Mouse (Mus musculus): ENCODE measurements around the gene Dock8. TPM values are rescaled to one million over a fixed set of nuclear protein-coding genes. Genes with fewer than 3 reads are reported as not detected.

The Dock8 gene
- total and polyA plus RNA-seq, 2 experiments from 2014 or later, result 0.29 to 0.69 TPM

DNA sequence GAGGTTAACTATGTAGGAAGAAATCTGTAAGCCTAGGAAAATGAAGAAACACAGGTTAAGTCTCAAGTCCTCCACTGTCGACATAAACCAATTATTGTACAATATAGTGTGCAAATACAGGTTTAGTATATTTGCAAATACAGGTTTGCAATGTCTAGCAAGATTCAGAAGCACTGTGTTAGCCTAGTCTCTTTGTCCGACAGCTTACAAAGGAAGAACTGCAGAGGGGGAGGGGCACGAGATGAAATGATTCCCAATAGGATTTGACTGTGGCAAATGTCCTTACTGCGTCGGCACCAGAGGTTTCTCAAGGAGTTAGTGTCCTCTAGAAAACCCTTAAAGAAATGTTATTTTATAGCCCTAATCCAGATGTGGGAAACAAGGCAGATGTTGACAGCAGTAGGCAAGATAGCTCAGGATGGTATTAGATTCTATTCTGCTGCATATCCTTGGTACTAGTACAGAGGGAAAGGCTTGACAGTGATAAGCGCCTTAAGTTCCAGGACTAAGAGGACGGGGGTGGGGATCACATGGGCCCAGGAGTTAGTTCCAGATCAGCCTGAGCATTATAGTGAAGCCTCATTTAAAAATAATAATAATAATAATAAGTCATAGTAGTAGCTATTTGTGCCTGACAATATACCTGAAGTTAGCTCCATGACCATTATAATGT, 155.3 kb downstream of the Dock8 start:
- no peaks in the 10 kb centered on the region for H3K9me3 ChIP-seq (ENCODE audit: low read length)
- no peak for ATAC-seq
- no peak for DNase-seq
- H3K4me3 ChIP-seq (ENCODE audit: low read depth, low read length), result no peak overlapping the region
- H3K36me3 ChIP-seq (ENCODE audit: insufficient read depth), result no peaks in the 10 kb centered on the region
- H3K27ac ChIP-seq (ENCODE audit: low read depth, low read length), result no peak overlapping the region
- no peak for TF ChIP-seq CTCF (IDR thresholded peaks at IDR 0.05; ENCODE audit: low read depth)
- H3K4me1 ChIP-seq (ENCODE audit: insufficient read depth), result no peaks in the 10 kb centered on the region
- H3K4me2 ChIP-seq (ENCODE audit: low read depth), result no peak overlapping the region
- H3K9ac ChIP-seq, result no peak overlapping the region
- WGBS, result 53% methylated on average over 7 of the region's 7 CpGs
- no peaks in the 10 kb centered on the region for H3K27me3 ChIP-seq (ENCODE audit: insufficient read depth, low read length)

DNA sequence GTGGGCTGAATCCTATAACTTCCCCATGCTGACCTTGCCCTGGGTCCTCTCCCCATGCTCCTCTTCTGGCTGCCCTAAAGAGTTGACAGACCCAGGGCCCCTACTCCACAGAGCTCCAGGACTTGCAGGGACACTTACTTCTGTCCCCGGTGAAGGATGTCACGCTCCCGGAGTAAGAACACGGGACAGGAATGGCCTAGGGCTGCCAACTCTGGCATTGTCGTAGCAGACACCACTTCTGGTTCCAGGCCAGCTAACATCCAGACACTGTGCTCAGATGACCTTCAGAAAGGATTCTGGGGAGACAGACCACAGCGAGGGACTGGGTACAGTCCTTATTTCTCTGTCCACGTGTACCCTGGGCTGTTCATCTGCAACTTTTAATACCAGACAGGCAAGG, 155.9 kb downstream of the Dock8 start:
- no peak overlapping the region for H3K27ac ChIP-seq (ENCODE audit: low read depth, low read length)
- no peak overlapping the region for H3K4me3 ChIP-seq (ENCODE audit: low read depth, low read length)
- H3K27me3 ChIP-seq (ENCODE audit: insufficient read depth, low read length), result no peaks in the 10 kb centered on the region
- H3K36me3 ChIP-seq (ENCODE audit: insufficient read depth), result no peaks in the 10 kb centered on the region
- no peaks in the 10 kb centered on the region for H3K4me1 ChIP-seq (ENCODE audit: insufficient read depth)
- no peak overlapping the region for H3K9ac ChIP-seq
- TF ChIP-seq CTCF (IDR thresholded peaks at IDR 0.05; ENCODE audit: low read depth), result no peak
- ATAC-seq (no peak), DNase-seq (no peak)
- no peaks in the 10 kb centered on the region for H3K9me3 ChIP-seq (ENCODE audit: low read length)
- H3K4me2 ChIP-seq (ENCODE audit: low read depth), result no peak overlapping the region
- WGBS, result 77% methylated on average over 7 of the region's 7 CpGs

DNA sequence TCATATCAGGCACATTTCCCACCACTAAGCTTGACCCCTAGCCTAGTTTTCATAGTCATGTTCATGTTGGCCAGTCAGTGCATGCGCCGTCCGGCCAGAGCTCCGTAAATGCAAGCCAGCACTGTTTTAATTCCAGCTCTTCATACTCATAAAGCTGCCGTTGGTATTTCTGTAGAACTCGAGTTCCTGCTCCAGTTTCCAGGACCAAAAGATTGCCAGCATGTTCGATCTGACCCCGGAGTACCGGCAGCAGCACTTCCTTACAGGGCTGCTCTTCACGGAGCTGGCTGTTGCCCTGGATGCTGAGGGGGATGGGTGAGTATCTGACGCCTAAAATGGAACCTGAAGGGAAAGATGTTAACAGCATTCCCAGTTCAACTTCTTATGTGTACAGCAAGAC, 156.4 kb downstream of the Dock8 start:
- Histone ChIP-seq H3K9ac (no peak overlapping the region), H3K36me3 (ENCODE audit: insufficient read depth) (no peaks in the 10 kb centered on the region), H3K9me3 (ENCODE audit: low read length) (no peaks in the 10 kb centered on the region), H3K4me2 (ENCODE audit: low read depth) (no peak overlapping the region), H3K4me1 (ENCODE audit: insufficient read depth) (no peaks in the 10 kb centered on the region), H3K27ac (ENCODE audit: low read depth, low read length) (no peak overlapping the region), H3K4me3 (ENCODE audit: low read depth, low read length) (no peak overlapping the region), H3K27me3 (ENCODE audit: insufficient read depth, low read length) (no peaks in the 10 kb centered on the region)
- DNase-seq (no peak), ATAC-seq (no peak)
- 85% methylated on average over 11 of the region's 11 CpGs for WGBS
- no peak for TF ChIP-seq CTCF (IDR thresholded peaks at IDR 0.05; ENCODE audit: low read depth)

DNA sequence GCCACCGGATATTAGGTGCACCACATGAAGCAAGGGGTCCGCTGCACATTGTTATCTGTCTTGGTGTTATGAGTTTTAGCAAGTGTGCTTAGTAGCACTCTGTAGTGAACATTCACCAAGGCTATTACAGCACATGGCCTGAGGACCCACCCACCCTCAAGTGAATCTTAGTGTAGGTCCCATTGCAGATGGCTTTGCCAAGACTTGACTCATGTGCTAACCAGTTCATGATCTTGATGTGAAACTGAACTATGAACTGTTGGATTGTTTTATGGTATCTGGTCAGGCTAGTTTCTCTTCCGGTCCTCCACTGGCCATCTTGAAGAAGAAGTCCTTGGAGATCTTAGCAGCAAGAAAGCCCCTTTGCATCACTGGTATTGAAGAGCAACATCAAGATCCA, 162.9 kb downstream of the Dock8 start:
- 94% methylated on average over 3 of the region's 3 CpGs for WGBS
- no peak for TF ChIP-seq CTCF (IDR thresholded peaks at IDR 0.05; ENCODE audit: low read depth)
- no peaks in the 10 kb centered on the region for H3K36me3 ChIP-seq (ENCODE audit: insufficient read depth)
- DNase-seq (no peak), ATAC-seq (no peak)
- no peaks in the 10 kb centered on the region for H3K9me3 ChIP-seq (ENCODE audit: low read length)
- H3K4me2 ChIP-seq (ENCODE audit: low read depth), result no peak overlapping the region
- no peaks in the 10 kb centered on the region for H3K4me1 ChIP-seq (ENCODE audit: insufficient read depth)
- H3K4me3 ChIP-seq (ENCODE audit: low read depth, low read length), result no peak overlapping the region
- no peak overlapping the region for H3K9ac ChIP-seq
- H3K27ac ChIP-seq (ENCODE audit: low read depth, low read length), result no peak overlapping the region
- no peaks in the 10 kb centered on the region for H3K27me3 ChIP-seq (ENCODE audit: insufficient read depth, low read length)

DNA sequence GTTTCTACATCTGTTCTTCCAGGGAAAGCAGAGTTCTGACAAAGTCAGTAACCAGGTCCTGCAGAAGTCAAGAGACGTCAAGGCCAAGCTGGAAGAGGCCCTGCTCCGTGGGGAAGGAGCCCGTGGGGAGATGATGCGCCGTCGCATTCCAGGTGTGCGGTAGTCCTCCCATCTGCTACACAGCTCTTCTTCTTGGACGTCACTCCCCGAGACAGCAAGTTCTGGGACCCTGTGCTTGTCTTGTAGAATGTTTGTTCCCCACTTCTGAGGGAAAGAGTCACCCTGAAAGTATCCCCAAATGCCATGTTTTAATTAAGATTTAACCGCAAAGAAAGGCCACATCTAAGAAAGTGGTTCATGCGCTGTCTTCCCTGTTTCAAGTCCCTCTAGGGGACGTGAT, 164.1 kb downstream of the Dock8 start:
- H3K4me1 ChIP-seq (ENCODE audit: insufficient read depth), result no peaks in the 10 kb centered on the region
- no peak overlapping the region for H3K27ac ChIP-seq (ENCODE audit: low read depth, low read length)
- DNase-seq, result no peak
- no peak for ATAC-seq
- no peak overlapping the region for H3K4me3 ChIP-seq (ENCODE audit: low read depth, low read length)
- no peaks in the 10 kb centered on the region for H3K9me3 ChIP-seq (ENCODE audit: low read length)
- no peak overlapping the region for H3K4me2 ChIP-seq (ENCODE audit: low read depth)
- WGBS, result 90% methylated on average over 12 of the region's 12 CpGs
- no peak for TF ChIP-seq CTCF (IDR thresholded peaks at IDR 0.05; ENCODE audit: low read depth)
- no peaks in the 10 kb centered on the region for H3K36me3 ChIP-seq (ENCODE audit: insufficient read depth)
- no peaks in the 10 kb centered on the region for H3K27me3 ChIP-seq (ENCODE audit: insufficient read depth, low read length)
- no peak overlapping the region for H3K9ac ChIP-seq

DNA sequence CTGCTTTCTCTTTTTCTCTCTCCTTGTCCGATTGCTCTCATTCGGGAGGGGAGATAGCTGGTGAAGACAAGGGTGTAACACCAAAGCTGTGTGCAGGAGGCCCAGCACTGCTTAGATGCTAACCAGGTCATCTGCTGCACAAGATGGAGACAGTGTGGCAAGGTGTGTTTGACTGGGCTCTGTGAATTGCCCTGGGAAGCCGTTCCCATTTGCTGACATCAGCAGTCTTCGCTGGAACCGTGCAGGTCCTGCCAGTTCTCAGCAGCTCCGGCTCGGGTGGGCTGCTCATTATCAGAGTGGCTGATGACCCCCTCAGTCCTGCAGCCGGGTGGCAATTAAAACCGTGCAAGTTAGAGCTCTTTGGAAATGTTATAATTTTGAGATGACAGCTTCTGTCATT, 167.1 kb downstream of the Dock8 start:
- WGBS, result 69% methylated on average over 9 of the region's 9 CpGs
- Histone ChIP-seq H3K27me3 (ENCODE audit: insufficient read depth, low read length) (no peaks in the 10 kb centered on the region), H3K9ac (no peak overlapping the region), H3K4me1 (ENCODE audit: insufficient read depth) (no peaks in the 10 kb centered on the region), H3K27ac (ENCODE audit: low read depth, low read length) (no peak overlapping the region), H3K4me3 (ENCODE audit: low read depth, low read length) (no peak overlapping the region), H3K4me2 (ENCODE audit: low read depth) (no peak overlapping the region), H3K36me3 (ENCODE audit: insufficient read depth) (no peaks in the 10 kb centered on the region), H3K9me3 (ENCODE audit: low read length) (no peaks in the 10 kb centered on the region)
- ATAC-seq (no peak), DNase-seq (no peak)
- TF ChIP-seq CTCF (IDR thresholded peaks at IDR 0.05; ENCODE audit: low read depth), result no peak

DNA sequence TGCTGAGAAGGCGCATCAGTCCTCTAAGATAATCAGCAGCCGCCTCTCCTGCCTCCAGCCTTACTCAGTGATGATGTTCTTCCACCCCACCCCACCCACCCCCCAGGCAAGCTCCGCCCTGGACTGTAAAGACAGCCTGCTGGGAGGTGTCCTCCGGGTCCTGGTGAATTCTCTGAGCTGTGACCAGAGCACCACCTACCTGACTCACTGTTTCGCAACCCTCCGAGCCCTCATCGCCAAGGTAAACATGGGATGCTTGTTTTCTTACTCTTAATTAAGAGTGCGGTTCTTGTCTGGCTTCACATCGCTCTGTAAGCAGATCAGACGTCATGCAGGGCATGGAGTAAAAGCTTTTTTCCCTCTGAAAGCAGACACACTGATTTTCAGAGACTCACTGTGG, 172.1 kb downstream of the Dock8 start:
- TF ChIP-seq CTCF (IDR thresholded peaks at IDR 0.05; ENCODE audit: low read depth), result no peak
- 60% methylated on average over 10 of the region's 10 CpGs for WGBS
- no peaks in the 10 kb centered on the region for H3K4me1 ChIP-seq (ENCODE audit: insufficient read depth)
- H3K27me3 ChIP-seq (ENCODE audit: insufficient read depth, low read length), result no peaks in the 10 kb centered on the region
- ATAC-seq (no peak), DNase-seq (no peak)
- H3K27ac ChIP-seq (ENCODE audit: low read depth, low read length), result no peak overlapping the region
- no peak overlapping the region for H3K4me2 ChIP-seq (ENCODE audit: low read depth)
- H3K4me3 ChIP-seq (ENCODE audit: low read depth, low read length), result no peak overlapping the region
- H3K9ac ChIP-seq, result no peak overlapping the region
- H3K9me3 ChIP-seq (ENCODE audit: low read length), result no peaks in the 10 kb centered on the region
- no peaks in the 10 kb centered on the region for H3K36me3 ChIP-seq (ENCODE audit: insufficient read depth)
